Mouse (Mus musculus) heart, postnatal 4 days (tissue): ENCODE data around the gene Ccdc17. TPM values are rescaled to one million over a fixed set of nuclear protein-coding genes. Genes with fewer than 3 reads are reported as not detected.

Source experiments
- DNase-seq: peaks from one replicate; pipeline ENCODE4 v3.0.0; 2021
- total RNA-seq, 2 experiments: library from RNA; stranded (reverse); gene quantifications; 2 replicates each; pipeline ENCODE4 v1.2.3; 2021

Ccdc17 gene
- 1 to 10 TPM; 1.5 to 4.1 TPM for total RNA-seq

GRCm38 (mm10) chr4:116596379-116596778 lies at the start of gene Ccdc17:
Gene Ccdc17 (plus strand): TSS chr4:116596654.
- peak; percentile 7 for DNase-seq

GRCm38 (mm10) chr4:116550432-116550831 lies 46.0 kb upstream of the Ccdc17 start:
- no peak for DNase-seq

GRCm38 (mm10) chr4:116553035-116553434 lies 43.4 kb upstream of the Ccdc17 start:
- DNase-seq: no peak

DNA sequence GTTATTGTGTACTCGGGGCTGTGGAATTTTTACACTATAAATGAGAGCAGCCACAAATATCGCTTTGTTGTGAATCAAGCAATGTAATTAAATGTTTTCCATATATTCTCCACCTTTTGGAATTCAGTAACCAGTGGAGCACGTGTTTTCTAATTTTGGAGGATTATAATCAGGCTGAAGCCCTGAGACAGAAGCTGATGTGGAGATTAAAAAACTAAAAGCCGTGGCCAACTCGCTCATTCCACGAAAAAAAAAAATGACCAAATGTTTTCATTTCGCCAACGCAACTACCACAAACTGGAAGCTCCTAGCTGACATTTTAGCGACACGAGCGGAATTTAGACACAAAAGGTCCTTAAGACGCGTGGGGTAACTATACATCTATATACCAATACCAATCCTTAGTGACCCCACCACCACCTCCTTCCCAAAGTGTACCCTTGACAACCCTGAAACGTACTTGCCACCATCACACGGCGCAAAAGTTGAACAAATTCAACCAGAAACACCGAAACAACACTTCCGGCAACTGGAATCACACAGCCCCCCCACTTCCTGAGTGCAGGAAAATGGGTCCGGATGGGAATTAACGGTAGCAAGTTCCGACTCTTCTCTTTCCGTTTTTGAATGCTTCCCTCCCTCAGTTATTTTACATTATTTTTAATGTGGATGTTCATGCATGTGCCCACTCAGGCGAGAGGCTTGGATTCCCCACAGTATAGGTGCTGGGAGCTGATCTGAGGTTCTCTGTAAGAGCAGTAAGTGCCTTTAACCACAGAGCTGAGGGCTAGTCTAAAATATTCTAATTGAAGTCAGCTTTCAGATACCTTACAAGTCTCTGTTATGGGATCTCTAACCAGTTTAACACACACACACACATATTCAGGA lies 40.8 kb upstream of the Ccdc17 start, which contains the start of gene Tmem69:
Gene Tmem69 (minus strand): TSS at position 524 of the 888 bp plus-strand sequence.
- DNase-seq: peak; percentile 81

DNA sequence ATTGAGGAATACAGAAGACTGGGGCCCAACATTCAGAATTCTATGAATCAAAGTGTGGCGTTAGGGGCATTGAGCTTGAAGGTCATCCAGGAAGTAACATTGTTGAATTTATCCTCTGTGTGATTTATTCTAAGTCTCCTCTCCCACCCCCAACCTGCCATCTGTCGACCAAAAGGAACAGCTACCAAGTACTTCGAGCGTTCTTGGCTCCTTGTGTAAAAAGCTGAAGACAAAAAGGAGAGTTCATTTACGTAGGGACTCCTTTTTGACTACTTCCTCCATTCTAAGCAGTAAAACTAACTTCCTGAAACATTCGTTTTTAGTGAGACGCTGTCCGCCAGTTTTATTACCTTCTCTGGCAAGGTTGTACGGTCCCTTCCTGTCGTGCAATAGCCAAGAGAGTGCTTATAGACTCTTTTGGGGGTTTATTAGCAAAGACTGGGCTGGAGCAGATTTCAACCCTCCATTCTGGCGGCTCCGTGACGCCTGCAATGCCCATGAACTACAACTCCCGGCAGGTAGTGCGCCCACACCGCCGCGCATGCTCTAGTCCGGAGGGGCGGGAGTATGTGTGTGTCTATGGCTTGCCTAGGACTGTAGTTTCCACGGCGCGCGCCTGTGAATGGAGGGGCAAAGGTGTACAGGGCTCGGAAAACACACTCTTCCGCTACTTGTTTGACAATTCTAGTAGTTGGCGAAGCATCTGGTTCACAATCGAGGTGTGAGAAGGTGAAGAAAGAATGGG lies 39.7 kb upstream of the Ccdc17 start:
- DNase-seq: peak; percentile 94

DNA sequence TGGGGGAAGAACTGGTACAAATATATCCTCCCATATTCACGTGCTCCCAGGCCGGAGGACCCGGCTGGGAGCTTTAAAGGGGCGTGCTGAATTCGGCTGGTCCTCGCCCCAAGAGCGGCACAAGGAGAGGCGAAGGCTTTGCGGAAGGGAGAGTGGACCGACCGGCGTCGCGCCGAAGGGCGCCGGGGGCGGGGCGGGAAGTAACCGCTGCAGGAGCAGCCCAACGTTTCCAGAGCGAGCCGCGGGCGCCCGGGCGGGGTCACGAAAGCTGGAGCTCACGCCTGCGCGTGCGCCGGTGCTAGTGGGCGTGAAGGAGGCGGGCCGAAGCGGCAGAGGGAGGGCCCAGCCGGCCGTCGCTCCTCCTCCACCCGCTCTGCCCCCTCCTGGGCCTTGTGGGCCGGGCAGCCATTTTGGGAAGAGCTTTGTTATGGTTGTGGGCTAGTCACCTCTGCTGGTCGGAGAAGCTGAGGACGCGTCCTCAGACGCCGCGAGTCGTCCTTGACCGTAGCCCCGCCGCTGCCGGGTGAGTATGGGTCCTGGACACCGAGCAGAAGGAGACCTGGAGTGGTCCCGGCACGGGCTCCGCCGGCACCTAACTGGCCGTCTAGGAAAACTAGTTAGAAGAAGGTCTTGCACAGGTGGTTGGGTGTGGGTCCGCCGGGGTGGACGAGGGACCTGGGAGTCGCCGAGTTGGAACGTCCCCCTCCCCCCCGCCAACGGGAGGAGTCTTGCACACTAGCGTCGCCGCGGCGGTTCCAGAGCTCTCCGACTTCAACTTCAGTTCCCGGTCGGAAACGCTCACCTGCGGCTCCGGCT lies 38.9 kb upstream of the Ccdc17 start, which contains the start of gene Gpbp1l1:
Gene Gpbp1l1 (plus strand): TSS at position 353 of the 816 bp plus-strand sequence.
- DNase-seq: peak; percentile 99

- peak; percentile 12 for DNase-seq
Observed at GRCm38 (mm10) chr4:116558151-116558882, 38.1 kb upstream of the Ccdc17 start.

- no peak for DNase-seq
Observed at GRCm38 (mm10) chr4:116595793-116596192, 661 bp upstream of the Ccdc17 start.

DNA sequence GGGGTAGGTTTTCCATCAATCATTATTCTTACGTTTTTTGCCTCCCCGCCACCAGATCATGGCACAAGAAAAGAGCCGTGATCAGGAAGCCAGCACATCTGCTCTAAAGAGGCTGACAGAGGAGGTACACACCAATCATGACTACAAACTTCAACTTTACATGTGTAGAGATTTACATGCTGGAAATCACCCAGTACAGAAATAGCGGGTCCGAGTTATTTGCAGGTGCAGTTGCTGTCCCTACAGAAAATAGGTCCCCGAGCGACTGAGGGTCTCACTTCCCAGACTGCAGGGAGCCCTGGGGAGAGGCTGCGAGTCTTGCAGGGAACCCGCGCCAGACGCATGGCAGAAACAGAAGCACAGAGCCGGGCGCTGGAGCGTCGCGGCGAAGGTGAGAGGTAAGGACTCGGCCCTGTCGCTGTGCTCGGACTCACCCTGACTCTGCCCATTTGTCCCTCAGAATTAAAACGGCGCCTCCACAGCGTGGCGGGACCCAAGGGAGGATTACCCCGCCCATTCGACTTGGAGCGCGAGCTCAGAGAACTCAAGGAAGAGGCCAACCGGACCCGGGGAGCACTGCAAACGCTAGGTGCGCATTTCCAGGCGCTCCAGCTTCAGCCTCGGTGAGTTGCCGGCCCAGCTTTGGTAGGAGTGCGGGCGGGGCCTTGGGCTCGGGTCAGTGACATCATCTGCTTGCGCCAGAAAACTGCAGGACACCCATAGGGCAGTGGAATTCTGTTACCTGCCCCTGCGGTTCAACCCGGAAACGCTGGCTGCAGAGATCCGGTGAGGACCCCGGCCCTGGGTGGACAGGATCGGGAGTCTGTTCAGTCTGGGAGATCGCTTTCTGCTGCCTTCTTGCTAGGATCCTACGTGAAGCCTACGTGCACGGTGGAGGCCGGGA lies 776 bp downstream of the Ccdc17 start:
- peak; percentile 87 for DNase-seq

- no peak for DNase-seq
Observed at GRCm38 (mm10) chr4:116612621-116613020, 16.2 kb downstream of the Ccdc17 start.

DNA sequence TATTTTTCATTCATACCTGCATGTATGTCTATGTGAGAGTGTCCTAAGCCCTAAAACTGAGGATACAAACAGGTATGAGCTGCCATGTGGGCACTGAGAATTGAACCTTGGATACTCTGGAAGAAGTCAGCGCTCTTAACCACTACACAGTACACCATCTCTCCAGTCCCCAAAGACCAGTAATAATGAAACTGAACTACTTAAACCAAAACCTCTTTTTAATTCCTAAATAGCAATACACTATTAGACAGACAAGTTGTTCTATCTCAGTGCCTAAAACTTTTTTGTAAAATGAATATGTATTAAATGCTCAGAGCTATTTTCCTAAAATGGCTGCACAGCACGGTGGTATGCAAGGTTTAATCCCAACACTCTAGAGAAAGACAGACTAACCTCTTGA lies 18.8 kb downstream of the Ccdc17 start:
- no peak for DNase-seq

DNA sequence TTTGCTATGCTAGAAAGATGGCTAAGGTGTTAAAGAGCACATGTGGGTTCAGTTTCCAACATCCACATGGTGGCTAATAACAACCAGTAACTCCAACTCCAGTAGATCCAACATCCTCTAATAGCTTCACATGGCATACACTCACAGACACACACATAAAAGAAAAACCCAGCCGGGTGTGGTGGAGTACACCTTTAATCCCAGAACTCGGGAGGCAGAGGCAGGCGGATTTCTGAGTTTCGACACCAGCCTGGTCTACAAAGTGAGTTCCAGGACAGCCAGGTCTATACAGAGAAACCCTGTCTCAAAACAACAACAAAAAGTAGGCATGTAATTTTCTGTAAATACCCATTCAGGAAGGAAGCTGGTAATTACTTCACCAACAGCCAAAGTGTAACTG lies 28.4 kb downstream of the Ccdc17 start:
- no peak for DNase-seq

DNA sequence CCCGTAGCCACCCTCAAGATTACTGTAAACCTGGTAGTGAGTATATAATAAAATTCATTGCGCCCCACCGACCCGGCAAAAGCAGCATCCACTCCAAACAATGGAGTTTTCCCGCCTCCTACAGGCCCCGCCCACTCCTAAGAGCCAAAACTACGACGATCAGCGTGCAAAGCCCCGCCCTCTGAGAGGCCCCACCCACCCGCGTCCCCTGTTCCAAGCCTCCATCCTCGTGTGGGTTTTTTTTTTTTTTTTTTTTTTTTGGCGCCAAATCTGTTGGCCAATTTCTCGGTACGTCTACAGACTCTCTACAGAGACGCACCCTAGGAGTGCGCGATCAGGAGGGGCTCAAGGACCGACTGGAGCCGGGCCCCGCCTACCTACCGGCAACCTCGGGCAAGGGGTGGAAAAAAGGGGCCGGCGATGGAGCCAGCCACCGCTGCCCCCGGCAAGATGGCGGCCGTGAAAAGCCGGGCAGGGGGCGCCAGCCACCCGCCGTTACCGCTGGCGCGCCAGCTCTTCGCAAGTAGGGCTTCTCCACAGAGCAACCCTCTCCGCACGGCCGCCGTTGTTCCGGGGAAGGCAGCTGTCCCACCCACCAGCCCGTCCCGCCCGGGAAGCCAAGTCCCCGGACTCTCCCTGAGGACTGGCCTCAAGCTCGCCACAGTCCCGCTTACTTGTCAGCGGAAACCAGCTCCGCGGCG lies 30.4 kb downstream of the Ccdc17 start:
- DNase-seq: peak; percentile 90

GRCm38 (mm10) chr4:116627359-116627716 lies 30.9 kb downstream of the Ccdc17 start:
- peak; percentile 94 for DNase-seq

- DNase-seq: peak; percentile 83
Observed at GRCm38 (mm10) chr4:116627722-116628662, 31.5 kb downstream of the Ccdc17 start, which contains the start of gene Nasp. Gene Nasp (minus strand): TSS chr4:116627941.

- no peak for DNase-seq
Observed at GRCm38 (mm10) chr4:116635197-116635596, 38.7 kb downstream of the Ccdc17 start.

- no peak for DNase-seq
Observed at GRCm38 (mm10) chr4:116638821-116639220, 42.4 kb downstream of the Ccdc17 start.

DNA sequence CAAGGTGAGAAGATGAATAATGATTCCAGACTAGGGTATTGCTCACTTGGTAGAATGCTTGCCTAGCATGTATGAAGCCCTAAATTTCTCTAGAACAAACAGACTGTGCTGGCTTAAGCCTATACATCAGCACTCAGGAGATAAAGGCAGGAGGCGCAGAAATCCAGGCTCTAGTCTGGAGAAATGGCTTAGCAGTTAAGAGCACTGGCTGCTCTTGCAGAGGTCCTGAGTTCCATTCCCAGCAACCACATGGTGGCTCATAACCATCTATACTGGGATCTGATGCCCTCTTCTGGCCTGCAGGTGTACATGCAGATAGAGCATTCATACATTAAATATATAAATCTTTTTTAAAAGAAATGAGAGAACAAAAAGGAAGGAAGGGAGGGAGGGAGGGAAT lies 45.6 kb downstream of the Ccdc17 start:
- DNase-seq: no peak

DNA sequence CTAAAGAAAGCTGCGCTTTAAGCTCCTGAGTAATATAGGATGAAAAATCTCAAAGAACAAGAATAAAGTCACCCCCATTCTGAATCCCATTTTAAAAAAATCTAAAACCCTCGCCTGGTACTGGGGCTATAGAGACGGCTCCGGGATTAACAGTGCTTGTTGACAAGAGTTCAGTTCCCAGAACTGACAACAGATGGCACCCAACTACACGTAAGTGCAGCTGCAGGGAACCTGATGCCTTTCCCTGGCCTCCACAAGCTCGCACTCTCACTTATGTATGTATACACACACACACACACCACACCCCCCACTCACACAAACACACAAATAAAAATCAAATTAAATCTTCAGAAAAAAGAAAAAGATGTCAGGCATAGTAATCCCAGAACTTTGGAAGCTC lies 47.9 kb downstream of the Ccdc17 start:
- peak; percentile 41 for DNase-seq
